Mouse (Mus musculus): ENCODE data around the gene S100a6. TPM values are rescaled to one million over a fixed set of nuclear protein-coding genes. Genes with fewer than 3 reads are reported as not detected.

S100a6 gene
- total RNA-seq, 2 experiments from 2014 or later, result 83.2 to 102 TPM

DNA sequence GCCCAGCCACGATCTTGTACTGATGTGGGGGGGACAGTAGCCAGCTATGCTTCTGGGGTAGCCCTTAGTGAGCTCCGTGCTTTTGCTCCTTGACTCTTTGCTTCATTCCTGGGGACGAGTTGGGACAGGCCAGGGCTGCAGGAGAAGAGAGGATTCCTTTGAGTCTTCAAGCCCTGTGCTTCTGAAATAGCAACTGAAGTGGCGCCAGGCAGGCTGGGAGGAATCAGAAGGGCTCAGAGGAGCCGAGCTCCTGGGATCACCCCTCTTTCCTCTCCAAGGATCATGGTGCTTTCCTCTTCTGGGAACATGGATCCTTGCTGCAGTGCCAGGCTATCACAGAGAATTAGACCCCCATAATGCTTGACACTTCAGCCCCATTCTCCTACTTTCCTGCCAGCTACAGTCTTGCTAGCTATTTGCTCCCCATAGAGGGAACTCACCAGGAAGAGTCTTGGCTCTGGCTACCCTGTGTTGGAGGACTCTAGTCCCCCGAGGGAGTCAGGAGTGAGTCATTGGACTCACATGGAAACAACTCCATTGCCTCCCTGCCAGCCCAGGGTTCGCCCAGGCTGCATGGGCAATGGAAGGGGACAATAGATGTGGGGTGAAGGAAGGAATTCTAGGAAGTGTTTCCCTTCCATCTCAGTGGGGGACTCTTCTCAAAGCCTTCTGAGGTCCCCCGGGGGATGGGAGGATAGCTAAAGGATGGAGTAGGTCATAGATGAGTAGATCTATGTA is 12.1 kb upstream of the S100a6 start:
- DNase-seq, result no peak

DNA sequence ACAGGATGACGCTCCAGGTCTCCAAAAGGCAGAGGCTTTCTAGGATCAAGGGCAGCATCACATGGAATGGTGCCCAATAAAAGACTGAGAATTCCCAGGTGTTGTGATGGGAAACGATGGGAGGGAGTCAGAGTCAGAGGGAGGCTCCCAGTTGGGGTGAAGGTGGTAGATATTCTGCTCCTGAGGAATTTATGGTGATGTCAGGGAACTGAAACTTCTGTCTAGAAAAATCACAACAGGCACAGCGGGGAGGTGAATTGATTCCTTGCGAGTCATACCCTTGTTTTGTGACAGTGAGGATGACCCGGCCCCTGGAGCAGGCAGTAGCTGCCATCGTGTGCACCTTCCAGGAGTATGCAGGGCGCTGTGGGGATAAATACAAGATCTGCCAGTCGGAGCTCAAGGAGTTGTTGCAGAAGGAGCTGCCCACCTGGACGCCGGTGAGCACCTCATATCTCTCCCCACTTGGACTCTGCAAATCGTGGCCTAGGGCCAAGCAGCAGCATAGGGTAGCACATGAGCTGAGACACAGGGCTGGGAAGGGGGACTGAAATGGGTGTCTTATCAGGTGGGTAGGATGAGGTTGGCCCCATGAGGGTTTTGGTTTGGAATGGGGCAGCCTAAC is 11.1 kb upstream of the S100a6 start, which contains the start of gene Gm42674:
Gene Gm42674, plus strand, starts transcription at position 419 of the 625 bp plus-strand sequence.
- no peak for DNase-seq

DNA sequence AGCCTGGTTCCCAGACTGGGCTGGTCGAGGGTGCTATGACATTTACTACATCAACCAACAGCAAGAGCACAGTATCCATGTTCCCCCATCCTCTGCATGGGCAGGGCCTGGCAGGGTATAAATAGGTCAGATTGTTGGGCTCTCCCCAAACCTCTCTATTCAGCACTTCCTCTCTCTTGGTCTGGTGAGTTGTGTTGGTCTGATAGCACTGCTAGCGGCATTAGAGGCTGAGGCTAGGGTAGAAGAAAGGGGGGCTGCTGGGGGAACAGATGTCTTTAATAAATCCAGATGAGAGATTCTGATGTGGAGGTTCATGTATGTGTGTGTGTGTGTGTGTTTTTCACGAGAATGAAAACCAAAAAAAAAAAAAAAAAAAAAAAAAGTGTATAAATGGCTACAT is 9.1 kb upstream of the S100a6 start, which contains the start of gene S100a4:
Gene S100a4, plus strand, starts transcription at position 149 of the 400 bp plus-strand sequence.
- DNase-seq, result no peak

DNA sequence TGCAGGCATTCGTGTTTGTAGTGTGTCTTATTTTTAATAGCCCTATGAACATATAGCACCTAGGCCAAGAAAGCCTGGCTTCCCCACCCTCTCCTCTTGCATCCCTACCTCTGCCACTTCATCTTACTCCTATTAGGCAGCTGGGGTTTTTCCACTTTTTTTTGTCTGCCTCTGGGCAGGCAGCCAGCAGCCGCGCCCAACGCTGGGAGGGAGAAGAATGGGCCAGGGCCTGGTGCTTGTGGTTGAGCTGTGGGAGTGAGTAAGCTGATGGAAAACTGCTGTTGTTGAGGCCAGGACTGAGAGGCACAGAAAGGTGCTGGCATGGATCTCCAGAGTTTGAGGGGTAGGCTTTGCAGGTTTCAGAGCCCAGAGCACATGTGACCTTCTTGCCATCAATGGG is 8.3 kb upstream of the S100a6 start:
- peak; percentile 79 for DNase-seq

DNA sequence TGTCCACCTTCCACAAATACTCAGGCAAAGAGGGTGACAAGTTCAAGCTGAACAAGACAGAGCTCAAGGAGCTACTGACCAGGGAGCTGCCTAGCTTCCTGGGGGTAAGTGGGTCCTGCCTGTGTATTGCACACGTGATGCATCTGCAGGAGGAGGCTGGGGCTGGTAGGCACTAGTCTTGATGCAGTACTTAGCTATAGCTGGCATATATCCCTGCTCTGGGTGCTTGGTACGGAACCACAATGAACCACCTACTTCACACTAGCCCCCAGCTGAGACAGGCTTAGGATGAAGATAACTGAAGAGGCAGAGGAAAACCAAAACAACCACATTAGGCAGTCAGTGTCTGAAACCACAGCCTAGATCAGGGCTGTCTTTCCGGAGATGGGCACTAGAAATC is 7.6 kb upstream of the S100a6 start:
- no peak for DNase-seq

DNA sequence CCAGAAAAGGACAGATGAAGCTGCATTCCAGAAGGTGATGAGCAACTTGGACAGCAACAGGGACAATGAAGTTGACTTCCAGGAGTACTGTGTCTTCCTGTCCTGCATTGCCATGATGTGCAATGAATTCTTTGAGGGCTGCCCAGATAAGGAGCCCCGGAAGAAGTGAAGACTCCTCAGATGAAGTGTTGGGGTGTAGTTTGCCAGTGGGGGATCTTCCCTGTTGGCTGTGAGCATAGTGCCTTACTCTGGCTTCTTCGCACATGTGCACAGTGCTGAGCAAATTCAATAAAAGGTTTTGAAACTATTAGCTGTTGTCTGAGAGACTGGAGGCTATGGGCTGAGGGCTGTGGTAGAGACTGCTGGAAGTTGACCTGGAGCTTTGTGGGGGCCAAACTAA is 6.9 kb upstream of the S100a6 start:
- DNase-seq, result no peak

DNA sequence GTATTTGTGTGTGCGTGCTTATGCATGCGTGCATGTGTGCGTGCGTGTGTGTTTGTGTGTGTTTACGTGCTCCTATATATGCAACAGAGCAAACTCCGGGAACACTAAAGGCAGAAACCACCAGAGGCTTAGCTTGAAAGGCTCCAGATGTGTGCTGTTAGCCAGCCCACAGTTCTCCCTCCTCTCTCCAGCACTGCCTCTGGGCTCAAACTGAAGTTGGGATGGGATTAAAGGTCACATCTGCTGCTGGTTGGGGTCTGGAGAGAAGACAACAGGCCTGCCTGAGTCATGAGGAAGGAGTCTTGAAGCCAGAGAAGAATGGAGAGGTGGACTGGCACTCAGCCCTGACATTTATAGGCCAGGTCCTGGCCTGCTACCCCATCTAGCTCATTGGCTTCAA is 6.5 kb upstream of the S100a6 start:
- no peak for DNase-seq

DNA sequence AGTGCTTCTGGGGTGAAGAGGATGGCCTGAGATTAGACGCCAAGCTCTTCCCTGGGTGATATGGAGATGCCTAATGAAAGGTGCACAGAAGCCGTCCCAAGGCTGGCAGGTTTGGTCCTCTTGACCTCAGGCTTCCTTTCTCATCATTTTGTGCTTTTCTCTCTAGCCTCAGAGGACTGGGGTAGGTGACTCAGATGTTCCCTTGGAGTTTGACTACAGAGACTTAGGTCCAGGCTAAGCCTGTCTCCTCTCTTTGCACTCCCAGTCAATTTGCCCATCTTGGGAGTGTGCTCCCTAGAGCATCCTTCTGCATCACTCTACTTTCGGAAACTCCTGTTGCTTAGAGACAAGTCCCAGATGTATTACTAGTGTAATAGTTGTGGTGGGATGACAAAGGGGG is 5.3 kb upstream of the S100a6 start:
- DNase-seq, result no peak

DNA sequence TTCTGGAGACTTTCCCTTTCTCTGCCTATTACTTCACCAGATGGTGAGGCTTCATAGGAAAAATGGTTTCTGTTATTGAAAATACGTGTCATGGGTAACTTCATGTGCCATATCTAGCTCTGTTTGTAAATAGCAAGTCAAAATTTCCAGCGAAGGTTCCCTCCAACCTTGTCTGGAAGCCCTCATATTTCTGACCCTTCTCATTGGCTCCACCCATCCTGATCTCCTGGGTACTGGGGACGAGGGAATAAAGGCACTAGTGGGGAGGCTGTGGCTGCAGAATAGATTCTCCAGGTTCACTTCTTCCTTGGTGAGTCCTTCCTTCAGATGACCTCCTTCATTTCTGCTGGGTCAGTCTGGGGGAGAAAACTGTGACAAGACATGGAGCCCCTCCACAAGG is 4.5 kb upstream of the S100a6 start, which contains the start of gene S100a5:
Gene S100a5, plus strand, starts transcription at position 301 of the 400 bp plus-strand sequence.
- DNase-seq, result no peak

DNA sequence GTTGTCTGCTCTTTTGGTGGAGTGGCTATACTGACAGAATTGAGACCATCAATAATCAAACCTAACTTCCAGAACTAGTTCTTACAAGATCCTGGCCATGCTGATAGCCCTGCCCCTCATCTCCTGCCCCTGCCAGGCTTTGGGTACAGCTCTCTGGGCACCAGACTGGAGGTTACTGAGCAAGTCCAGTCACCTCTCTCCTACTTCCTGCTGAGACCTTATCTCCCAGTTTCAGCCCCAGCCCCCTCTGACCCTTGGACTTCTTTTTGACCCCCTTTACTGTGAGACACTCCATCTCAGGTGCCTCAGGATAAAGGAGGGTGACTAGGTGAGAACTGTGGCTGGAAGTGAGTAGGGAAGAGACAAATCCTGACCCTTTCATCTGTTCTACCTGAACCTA is 3.6 kb upstream of the S100a6 start:
- DNase-seq, result no peak

DNA sequence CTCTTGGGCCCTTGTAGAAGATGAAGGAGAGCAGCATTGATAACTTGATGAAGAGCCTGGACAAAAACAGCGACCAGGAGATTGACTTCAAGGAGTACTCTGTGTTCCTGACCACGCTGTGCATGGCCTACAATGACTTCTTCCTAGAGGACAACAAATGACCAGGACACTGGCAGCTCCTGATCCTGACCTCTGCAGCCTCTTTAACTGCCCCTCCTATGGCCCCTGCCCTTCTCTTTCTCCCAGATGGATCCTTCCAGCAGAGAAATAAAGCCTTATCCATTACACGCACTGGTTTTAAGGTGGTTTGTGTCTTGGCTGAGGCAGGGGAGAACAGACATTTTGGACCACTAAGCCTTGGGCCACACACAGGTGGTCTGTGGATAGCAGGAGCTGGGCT is 1.2 kb upstream of the S100a6 start:
- no peak for DNase-seq

DNA sequence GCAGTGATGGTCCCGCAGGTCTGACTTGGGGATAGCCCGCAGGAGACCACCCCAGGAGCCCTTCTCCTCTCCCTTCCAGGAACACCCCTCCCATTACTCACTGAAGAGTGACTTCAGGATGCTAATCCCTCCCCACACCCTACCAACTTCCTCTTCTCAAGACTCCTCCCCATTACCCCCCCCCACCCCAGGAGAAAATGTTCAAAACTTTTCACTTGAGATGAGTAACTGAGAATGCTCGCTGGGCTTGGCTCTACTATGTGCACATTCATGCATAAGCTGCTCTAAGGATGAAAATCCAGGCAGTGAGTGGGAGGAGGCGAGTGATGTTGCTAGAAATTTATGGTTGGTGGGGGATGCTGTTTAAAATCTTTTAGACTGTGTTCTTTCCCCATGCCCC is 621 bp upstream of the S100a6 start:
- no peak for DNase-seq

DNA sequence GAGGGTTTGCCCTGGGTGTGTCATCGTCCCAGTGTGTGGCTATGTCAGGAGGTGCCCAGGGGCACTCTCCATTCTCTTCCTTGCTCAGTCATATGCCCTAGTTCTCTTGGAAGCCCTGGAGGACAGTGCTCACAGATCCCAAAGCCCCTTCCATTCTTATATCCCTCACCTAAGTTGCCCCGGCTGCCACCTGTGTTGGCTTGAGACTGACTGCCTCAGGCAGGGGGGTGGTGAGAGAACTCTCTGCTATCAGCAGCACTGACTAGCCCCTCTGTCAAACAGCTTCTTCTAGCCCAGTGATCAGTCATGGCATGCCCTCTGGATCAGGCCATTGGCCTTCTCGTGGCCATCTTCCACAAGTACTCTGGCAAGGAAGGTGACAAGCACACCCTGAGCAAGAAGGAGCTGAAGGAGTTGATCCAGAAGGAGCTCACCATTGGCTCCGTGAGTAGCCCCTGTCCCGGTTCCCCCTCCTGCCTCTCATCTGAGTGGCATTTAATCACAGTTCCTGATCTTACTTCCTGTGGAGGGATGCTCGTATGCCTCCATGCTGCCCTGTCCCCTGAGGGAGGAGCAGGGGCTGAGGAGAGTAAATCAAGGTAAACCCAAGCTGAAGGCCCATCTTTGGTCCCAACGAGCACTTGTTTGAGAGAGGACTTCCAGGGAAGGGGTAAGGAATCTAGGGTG is 922 bp downstream of the S100a6 start:
- no peak for DNase-seq

DNA sequence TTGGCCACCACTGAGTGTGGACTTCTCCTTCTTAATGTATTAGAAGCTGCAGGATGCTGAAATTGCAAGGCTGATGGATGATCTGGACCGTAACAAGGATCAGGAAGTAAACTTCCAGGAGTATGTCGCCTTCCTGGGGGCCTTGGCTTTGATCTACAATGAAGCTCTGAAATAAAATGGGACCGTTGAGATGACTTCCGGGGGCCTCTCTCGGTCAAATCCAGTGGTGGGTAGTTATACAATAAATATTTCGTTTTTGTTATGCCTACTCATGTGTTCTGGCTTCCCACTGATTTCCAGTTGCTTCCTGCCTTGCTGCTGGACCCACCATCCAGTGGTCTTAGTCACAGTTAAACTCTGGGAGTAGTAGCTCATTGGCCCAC is 1.5 kb downstream of the S100a6 start:
- DNase-seq, result no peak

DNA sequence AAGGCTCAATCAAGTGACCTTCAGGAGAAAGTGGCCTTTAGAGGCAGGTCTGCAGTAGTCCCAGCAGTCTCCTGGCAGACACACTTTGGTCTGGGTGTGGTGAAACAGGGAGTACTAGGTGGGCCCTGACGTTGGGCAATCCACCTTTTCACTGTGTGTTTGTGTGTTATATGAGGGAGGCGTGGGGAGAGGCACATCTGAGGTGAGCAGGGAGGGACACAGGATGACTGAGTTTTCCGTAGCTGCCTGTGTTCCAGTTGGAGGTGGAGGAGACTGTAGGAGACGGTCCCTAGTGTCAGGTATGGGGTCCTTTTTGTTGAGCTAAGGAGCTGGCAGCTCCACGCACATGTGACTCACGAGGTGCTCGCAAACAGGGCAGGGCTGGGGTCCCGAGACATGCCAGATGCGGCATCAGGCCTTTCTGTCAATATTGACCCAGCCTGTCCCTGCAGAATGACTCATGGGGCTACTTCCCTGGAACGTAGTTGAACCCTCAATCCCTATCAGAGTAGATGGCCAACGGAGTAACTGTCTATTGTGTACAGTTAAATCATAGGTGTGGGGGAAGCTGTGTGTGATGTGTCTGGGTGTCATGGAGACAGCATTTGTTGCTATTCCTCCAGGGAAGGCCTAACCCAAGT is 2.0 kb downstream of the S100a6 start:
- DNase-seq, result no peak

DNA sequence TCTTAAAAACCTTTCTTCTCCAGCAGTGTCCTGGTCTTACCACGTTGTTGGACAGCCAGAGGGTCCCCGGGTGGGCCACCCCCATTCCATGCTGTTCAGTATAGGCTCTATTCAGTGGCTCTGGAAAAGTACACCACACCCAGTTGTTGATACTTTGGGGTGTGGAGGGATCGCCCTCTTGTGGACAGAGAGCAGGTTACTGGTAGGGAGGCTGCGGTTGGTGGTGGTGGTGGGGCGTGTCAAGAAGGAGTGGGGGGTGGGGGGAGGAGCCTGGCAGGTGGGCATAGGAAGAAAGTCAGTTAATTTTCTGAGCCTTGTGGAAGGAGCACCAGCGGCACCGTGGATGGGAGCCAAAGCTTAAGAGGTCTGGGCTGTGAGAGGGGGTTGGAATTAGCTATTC is 2.7 kb downstream of the S100a6 start:
- peak; percentile 69 for DNase-seq

DNA sequence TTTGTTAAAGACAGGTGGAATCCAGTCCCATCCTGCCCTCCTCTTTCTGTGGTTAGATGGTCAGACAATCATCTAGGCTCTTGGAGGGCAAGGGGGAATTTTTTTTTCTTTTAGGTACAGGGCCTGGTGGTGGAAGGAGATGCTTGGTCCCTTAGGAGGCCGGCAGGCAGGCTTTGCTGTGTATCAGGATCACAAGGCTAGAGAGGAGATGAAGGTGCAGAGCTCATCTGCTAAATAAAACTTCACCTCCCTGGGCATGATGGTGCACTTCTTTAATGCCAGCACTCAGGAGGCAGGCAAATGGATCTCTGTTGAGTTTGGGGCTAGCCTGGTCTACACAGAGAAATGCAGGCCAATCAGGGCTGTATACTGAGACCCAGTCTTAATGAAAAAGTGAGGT is 3.2 kb downstream of the S100a6 start:
- DNase-seq, result no peak

DNA sequence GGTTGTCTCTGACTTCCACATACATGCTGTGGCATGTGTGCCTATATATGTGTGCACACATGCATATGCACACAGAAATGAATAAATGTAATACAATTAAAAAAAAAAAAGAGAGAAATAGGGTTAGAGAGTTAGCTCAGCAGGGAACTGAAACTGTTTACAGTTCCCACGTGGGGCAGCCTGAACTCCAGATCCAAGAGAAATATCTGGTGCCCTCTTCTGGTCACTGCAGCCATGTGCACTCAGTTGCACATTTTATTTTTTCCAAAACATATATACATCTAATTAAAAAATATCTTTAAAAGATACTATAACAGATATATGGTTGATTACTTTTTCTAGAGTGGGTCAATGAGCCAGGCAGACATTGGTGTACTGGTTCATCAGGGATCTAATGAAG is 4.9 kb downstream of the S100a6 start:
- no peak for DNase-seq

DNA sequence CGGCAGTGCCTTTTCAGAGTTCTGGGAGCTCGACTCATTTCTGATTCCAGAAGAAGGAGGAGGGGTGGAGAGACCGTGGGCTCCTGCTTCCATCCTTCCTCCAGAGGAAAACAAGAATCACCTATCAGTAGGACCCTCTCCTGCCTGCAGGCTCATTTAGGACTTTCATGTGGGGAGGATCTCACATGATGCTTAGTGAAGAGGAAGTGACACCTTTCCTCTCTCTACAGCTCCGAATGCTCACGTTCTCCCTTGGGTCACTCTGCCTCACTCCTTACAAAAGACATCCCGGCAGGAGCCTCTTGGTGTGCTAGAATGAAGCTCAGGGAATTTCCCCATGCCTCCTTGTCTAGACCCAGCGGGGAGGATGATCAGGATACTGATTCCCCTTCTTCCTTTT is 8.9 kb downstream of the S100a6 start:
- DNase-seq, result no peak

DNA sequence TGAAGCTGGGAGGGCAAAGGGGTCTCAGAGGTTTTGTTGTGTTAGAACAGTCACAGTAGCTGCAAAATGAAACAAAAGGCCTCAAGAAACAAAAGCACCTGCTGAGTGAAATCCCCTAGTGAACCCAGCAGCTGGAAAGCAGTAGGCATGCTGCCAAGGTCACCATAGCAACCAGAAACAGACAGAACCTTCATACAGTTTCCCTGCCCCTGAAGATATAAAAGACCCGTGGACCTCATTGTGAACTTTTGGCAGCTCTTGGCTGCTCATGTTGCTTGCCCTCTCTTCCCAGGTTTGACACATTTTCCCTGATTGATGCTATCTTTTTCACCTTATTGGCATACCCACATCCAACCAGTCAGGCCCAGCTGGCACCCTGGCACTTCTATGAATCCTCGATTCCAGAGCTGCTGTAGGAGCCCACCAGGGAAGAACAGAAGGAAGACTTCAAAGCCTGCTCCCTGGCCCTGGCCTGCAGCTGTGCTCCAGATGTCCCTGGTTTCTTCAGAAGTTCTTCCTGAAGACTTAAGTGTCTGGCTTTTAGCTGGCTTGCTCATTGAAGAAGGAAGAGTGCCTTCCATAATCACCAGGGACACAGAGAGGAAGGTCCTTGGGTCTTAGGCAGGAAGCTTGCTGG is 10.9 kb downstream of the S100a6 start:
- DNase-seq, result peak; percentile 76

DNA sequence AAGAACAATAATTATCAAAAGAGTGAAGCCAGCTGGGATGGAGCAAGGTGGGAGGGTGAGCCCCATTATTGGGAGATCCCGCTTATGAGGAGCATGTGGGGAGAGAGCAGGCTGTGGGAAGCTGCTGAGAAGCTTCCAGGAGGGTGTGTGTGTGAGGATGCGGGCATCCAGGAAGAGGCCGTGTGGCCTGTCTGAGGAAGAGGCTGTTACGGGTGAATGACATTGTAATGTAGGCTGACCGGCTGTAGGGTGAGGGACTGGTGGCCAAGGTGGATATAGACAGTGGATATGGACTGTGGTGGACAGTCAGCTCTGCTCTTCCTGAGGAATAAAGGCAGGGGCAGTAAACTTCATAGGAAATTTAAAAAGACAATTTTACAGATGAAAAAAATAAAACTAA is 12.8 kb downstream of the S100a6 start:
- DNase-seq, result no peak

DNA sequence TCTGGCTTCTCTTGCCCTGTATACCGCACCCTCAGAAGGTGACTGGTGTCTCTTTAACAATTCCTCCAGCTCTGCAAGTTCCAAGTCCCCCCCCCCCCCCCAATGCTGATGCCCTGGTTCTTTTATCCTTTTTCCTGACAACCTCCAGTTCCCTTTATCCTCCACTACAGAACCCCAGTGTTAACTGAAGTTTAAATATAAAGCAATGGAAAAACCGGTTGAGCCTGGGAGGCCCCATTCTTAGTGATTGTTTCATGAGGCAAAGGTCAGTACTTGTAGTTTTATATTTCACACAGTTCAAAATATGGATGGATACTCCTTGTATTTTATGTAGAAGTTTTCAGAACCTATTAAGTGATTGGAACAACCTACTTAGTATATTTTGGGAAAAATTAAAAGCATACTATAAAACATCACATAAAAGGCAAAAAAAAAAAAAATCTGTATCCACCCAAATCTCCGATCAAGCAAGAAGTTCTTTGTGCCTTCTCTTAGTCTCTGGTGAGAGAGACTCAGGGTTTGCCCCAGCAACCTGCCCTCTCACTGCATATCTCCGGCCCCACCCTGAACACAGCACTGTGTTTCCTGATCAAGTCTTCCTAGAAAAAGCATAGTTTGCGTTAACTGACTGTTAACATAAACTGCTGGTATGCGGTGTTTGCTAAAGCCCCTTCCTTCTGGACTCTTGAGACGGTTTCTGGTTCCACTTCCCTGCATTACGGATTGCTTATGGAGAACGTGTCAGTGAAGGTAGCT is 13.8 kb downstream of the S100a6 start:
- no peak for DNase-seq
